ENCODE assay signal across 8 mouse cellular contexts in the genomic region with DNA sequence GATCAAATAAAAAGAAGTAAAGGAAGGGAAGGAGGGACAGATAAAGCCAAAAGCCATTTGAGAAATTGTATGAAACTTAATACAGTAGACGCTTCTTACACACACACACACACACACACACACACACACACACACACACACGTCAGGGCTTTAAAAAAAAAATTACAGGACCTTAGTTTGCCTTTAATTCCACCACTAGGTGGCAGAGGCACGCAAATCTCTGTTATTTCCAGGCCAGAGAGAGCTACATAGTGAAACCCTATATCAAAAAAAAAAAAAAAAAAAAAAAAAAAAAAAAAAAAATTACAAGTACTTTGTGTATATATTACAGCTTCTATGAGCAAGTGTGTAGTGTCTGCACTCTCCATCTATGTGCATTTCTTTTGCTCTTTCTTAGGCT.
DNase-seq lines count a peak whose midpoint lies in the region; ATAC-seq and TF ChIP-seq lines count a peak whose summit lies in the region.

No protein-coding gene starts in this region.

- no peaks in the 10 kb centered on the region for H3K36me3 ChIP-seq in kidney, adult 2 months (ENCODE audit: control insufficient read depth, insufficient read depth, low read length)
- H3K36me3 ChIP-seq in liver, embryonic 14.5 days (replicated peaks; ENCODE audit: control insufficient read depth, insufficient read depth, low read depth), result no peaks in the 10 kb centered on the region

- H3K4me3 ChIP-seq in gastrocnemius, adult 2 months, result no peak overlapping the region
- H3K4me3 ChIP-seq in kidney, adult 2 months (ENCODE audit: insufficient read depth, low read depth, low read length), result no peak overlapping the region
- H3K4me3 ChIP-seq in liver, embryonic 14.5 days (ENCODE audit: insufficient read depth in 1 of 2, low read depth in 2 of 2, low read length in 2 of 2), result no peak overlapping the region

- 1% methylated on average over 3 of the region's 3 CpGs for WGBS in kidney, adult 2 months
- 25% methylated on average over 3 of the region's 3 CpGs for WGBS in liver, embryonic 14.5 days (ENCODE audit: insufficient replicate concordance)

- H3K4me1 ChIP-seq in kidney, adult 2 months (ENCODE audit: control insufficient read depth, insufficient read depth, low read length), result 0 out of 2 replicates have a peak, but pooled peaks cover 6% of the 10 kb centered on the region
- H3K4me1 ChIP-seq in liver, embryonic 14.5 days (replicated peaks; ENCODE audit: control insufficient read depth in 2 of 2, insufficient read depth in 2 of 2, low read length in 1 of 2), result no peaks in the 10 kb centered on the region

- H3K4me2 ChIP-seq in liver, embryonic 14.5 days (ENCODE audit: low read depth), result no peak overlapping the region

- H3K27me3 ChIP-seq in kidney, adult 2 months (replicated peaks; ENCODE audit: control insufficient read depth, insufficient read depth, low read length), result no peaks in the 10 kb centered on the region
- no peaks in the 10 kb centered on the region for H3K27me3 ChIP-seq in liver, embryonic 14.5 days (ENCODE audit: control insufficient read depth, insufficient read depth, low read length)

- ATAC-seq in liver, embryonic 14.5 days (ENCODE audit: insufficient read depth), result no peak
- peak; percentile 84; the same call in 1 of the 2 replicates for ATAC-seq in neutrophil, adult 5-6 weeks (ENCODE audit: extremely low read depth, insufficient number of reproducible peaks, low FRiP score, poor library complexity, severe bottlenecking)

- no peaks in the 10 kb centered on the region for H3K9me3 ChIP-seq in liver, embryonic 14.5 days (ENCODE audit: control insufficient read depth, low read length)

- TF ChIP-seq POLR2A in kidney, adult 2 months (IDR thresholded peaks at IDR 0.05; ENCODE audit: low read depth, low read length), result no peak

- intact Hi-C loops in gastrocnemius, adult 2 months (cut with DNase I), result loop anchor here (5.0 kb wide), 1 partner anchor 61 kb away; a partner anchor contains a TSS

- peak; percentile 57 for TF ChIP-seq CTCF in gastrocnemius, adult 2 months (IDR thresholded peaks at IDR 0.05)
- no peak for TF ChIP-seq CTCF in kidney, adult 2 months (conservative IDR thresholded peaks at IDR 0.05; ENCODE audit: insufficient read depth, insufficient read length, low read depth, low read length)
- TF ChIP-seq CTCF in liver, embryonic 14.5 days (IDR thresholded peaks at IDR 0.05; ENCODE audit: low read depth), result peak; percentile 58

- peak; percentile 88 for DNase-seq in CD4-positive helper T cell, adult 2 months (ENCODE audit: low read depth, low spot score)
- peak; percentile 51 for DNase-seq in MEL-GATA-1-ER (ENCODE audit: extremely low read depth, low read depth)
- DNase-seq in cerebellum, adult 18-20 months, result peak; percentile 58 to 66
- peak; percentile 57 for DNase-seq in gastrocnemius, adult 2 months
- peak; percentile 74 for DNase-seq in kidney, adult 2 months
- DNase-seq in liver, embryonic 14.5 days (ENCODE audit: low read depth in 3 of 3, low spot score in 3 of 3), result peak; percentile 24 to 49 (median 42)
- DNase-seq in yolk sac, embryonic 10.5 days (ENCODE audit: low spot score), result peak; percentile 17

- H3K27ac ChIP-seq in gastrocnemius, adult 2 months, result no peak overlapping the region
- H3K27ac ChIP-seq in kidney, adult 2 months (ENCODE audit: insufficient read depth, low read depth, low read length), result no peak overlapping the region
- no peak overlapping the region for H3K27ac ChIP-seq in liver, embryonic 14.5 days

- no peak overlapping the region for H3K9ac ChIP-seq in liver, embryonic 14.5 days (replicated peaks)

- TF ChIP-seq EP300 in liver, embryonic 14.5 days (IDR thresholded peaks at IDR 0.05; ENCODE audit: low read depth), result no peak

Comparison
In these comparisons a context has a peak if more than half of its experiments do, and no peak if none do; other contexts are left out.
1. DNase-seq: peak in every context shown above with its lines; median percentile 88 in CD4-positive helper T cell, adult 2 months; 74 in kidney, adult 2 months; 62 in cerebellum, adult 18-20 months; 57 in gastrocnemius, adult 2 months; 51 in MEL-GATA-1-ER; 42 in liver, embryonic 14.5 days; 17 in yolk sac, embryonic 10.5 days.